Mouse (Mus musculus): ENCODE data around the gene Megf9.

Megf9 gene

GRCm38 (mm10) chr4:70521506-70522292 lies 13.1 kb downstream of the Megf9 start:
- no peak for DNase-seq

- no peak for DNase-seq
Measured at GRCm38 (mm10) chr4:70517646-70518045, 17.1 kb downstream of the Megf9 start.

GRCm38 (mm10) chr4:70516289-70516688 lies 18.5 kb downstream of the Megf9 start:
- no peak for DNase-seq

- DNase-seq = no peak
Measured at GRCm38 (mm10) chr4:70515514-70515913, 19.3 kb downstream of the Megf9 start.

GRCm38 (mm10) chr4:70509987-70510386 lies 24.8 kb downstream of the Megf9 start:
- no peak for DNase-seq

- DNase-seq = no peak
Measured at GRCm38 (mm10) chr4:70509565-70509964, 25.2 kb downstream of the Megf9 start.

- DNase-seq = no peak
Measured at GRCm38 (mm10) chr4:70508207-70508606, 26.6 kb downstream of the Megf9 start.

- DNase-seq = no peak
Measured at GRCm38 (mm10) chr4:70505951-70506350, 28.8 kb downstream of the Megf9 start.

GRCm38 (mm10) chr4:70503827-70504226 lies 31.0 kb downstream of the Megf9 start:
- no peak for DNase-seq

GRCm38 (mm10) chr4:70499285-70499684 lies 35.5 kb downstream of the Megf9 start:
- DNase-seq = no peak

- DNase-seq = no peak
Measured at GRCm38 (mm10) chr4:70496978-70497377, 37.8 kb downstream of the Megf9 start.

- no peak for DNase-seq
Measured at GRCm38 (mm10) chr4:70489792-70490191, 45.0 kb downstream of the Megf9 start.

GRCm38 (mm10) chr4:70488415-70488814 lies 46.4 kb downstream of the Megf9 start:
- DNase-seq = no peak

GRCm38 (mm10) chr4:70484134-70484533 lies 50.7 kb downstream of the Megf9 start:
- no peak for DNase-seq

GRCm38 (mm10) chr4:70481931-70482330 lies 52.9 kb downstream of the Megf9 start:
- DNase-seq = no peak

GRCm38 (mm10) chr4:70471398-70471797 lies 63.4 kb downstream of the Megf9 start:
- no peak for DNase-seq

- DNase-seq = no peak
Measured at GRCm38 (mm10) chr4:70465921-70466689, 68.7 kb downstream of the Megf9 start.

GRCm38 (mm10) chr4:70463302-70463701 lies 71.5 kb downstream of the Megf9 start:
- no peak for DNase-seq

GRCm38 (mm10) chr4:70461416-70461815 lies 73.4 kb downstream of the Megf9 start:
- DNase-seq = no peak

GRCm38 (mm10) chr4:70452161-70452560 lies 82.6 kb downstream of the Megf9 start:
- no peak for DNase-seq

GRCm38 (mm10) chr4:70451750-70452149 lies 83.0 kb downstream of the Megf9 start:
- DNase-seq = peak; percentile 8

GRCm38 (mm10) chr4:70449668-70450067 lies 85.1 kb downstream of the Megf9 start:
- DNase-seq = peak; percentile 4

- no peak for DNase-seq
Measured at GRCm38 (mm10) chr4:70446774-70447173, 88.0 kb downstream of the Megf9 start.

GRCm38 (mm10) chr4:70420202-70420601 lies 114.6 kb downstream of the Megf9 start:
- DNase-seq = no peak
